In the genomic region with DNA sequence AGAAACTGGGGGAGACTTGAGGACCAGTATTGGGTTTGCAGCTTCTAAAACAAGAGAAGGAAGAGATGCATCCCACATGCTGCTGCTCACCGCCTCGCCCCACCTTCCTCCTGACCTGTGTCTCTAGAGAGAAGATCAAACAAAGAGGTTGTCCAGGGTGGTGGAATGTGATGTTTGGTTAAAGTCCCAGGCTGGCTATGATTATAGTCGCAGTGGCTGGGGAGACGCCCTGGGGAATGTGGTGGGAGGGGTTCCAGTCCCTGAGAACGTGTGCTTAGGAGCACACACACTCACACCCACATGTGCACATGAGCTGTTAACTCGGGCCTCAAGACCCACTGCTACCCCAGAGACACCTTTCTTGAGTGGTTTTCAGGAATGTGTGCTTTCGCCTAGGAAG, we compare ENCODE assay signal across 13 mouse cellular contexts.
DNase-seq lines count a peak whose midpoint lies in the region; ATAC-seq and TF ChIP-seq lines count a peak whose summit lies in the region.
"Had no signal": no experiment of that assay in that cellular context is flagged by ENCODE, and none has a peak within 500 bp of the region (broad histone marks: within the 10 kb centered on the region; RNA-seq: fewer than 3 reads in every experiment).

No protein-coding gene starts in this region.

- peak; percentile 63 for TF ChIP-seq EP300 in lung, postnatal 0 days (IDR thresholded peaks at IDR 0.05)

- DNase-seq in kidney, adult 8-10 months = no peak
- peak; percentile 71 for DNase-seq in ZHBTc4 (ENCODE audit: low read depth, low spot score)
- peak; percentile 62 for DNase-seq in lung, postnatal 0 days (ENCODE audit: low spot score)
- DNase-seq in frontal cortex, postnatal 14 days (ENCODE audit: low spot score in 2 of 2) = no peak
- no peak for DNase-seq in retina, embryonic 14.5 days (ENCODE audit: low spot score)
- DNase-seq in cerebellum, adult 8-10 months = no peak
- DNase-seq: cerebellum, postnatal 10 days; kidney, adult 9 months; right cerebral cortex, postnatal 14 days had no signal

- H3K9ac ChIP-seq in kidney, embryonic 16.5 days (replicated peaks; ENCODE audit: low read length) = no peak overlapping the region
- H3K9ac ChIP-seq in heart, embryonic 11.5 days (ENCODE audit: low read depth, low read length) = no peak overlapping the region
- H3K9ac ChIP-seq in lung, postnatal 0 days (replicated peaks; ENCODE audit: low read depth) = no peak overlapping the region
- H3K9ac ChIP-seq: forebrain, embryonic 13.5 days had no signal

- TF ChIP-seq CTCF in lung, postnatal 0 days (IDR thresholded peaks at IDR 0.05) = no peak

- 22% methylated on average over 7 of the region's 7 CpGs for WGBS in kidney, embryonic 16.5 days
- WGBS in heart, embryonic 11.5 days (ENCODE audit: insufficient replicate concordance) = 27% methylated on average over 7 of the region's 7 CpGs
- 30% methylated on average over 7 of the region's 7 CpGs for WGBS in lung, postnatal 0 days

- H3K9me3 ChIP-seq in kidney, embryonic 16.5 days (ENCODE audit: low read length) = no peaks in the 10 kb centered on the region
- H3K9me3 ChIP-seq in heart, embryonic 11.5 days (replicated peaks; ENCODE audit: control insufficient read depth, low read length) = no peaks in the 10 kb centered on the region
- no peaks in the 10 kb centered on the region for H3K9me3 ChIP-seq in lung, postnatal 0 days (ENCODE audit: low read length)
- H3K9me3 ChIP-seq: forebrain, embryonic 13.5 days had no signal

- H3K4me1 ChIP-seq in kidney, embryonic 16.5 days (ENCODE audit: insufficient read depth, low read length) = peaks cover 25% of the 10 kb centered on the region
- H3K4me1 ChIP-seq in heart, embryonic 11.5 days (ENCODE audit: control insufficient read depth, insufficient read depth, low read length) = peaks cover 26% of the 10 kb centered on the region
- peaks cover 3% of the 10 kb centered on the region; the same call in 1 of the 2 replicates for H3K4me1 ChIP-seq in lung, postnatal 0 days (ENCODE audit: insufficient read depth, low read depth, low read length)
- H3K4me1 ChIP-seq: forebrain, embryonic 13.5 days had no signal

- H3K27ac ChIP-seq in kidney, embryonic 16.5 days (ENCODE audit: low read length) = peak overlapping the region; percentile 61; the same call in 1 of the 2 replicates
- peak overlapping the region; percentile 60; the same call in 1 of the 2 replicates for H3K27ac ChIP-seq in heart, embryonic 11.5 days (ENCODE audit: low read depth, low read length)
- peak overlapping the region; percentile 71 for H3K27ac ChIP-seq in lung, postnatal 0 days (ENCODE audit: low read length)
- H3K27ac ChIP-seq: forebrain, embryonic 13.5 days had no signal

- no peaks in the 10 kb centered on the region for H3K27me3 ChIP-seq in kidney, embryonic 16.5 days (ENCODE audit: insufficient read depth, low read length)
- H3K27me3 ChIP-seq in heart, embryonic 11.5 days (ENCODE audit: control insufficient read depth, insufficient read depth, low read length) = no peaks in the 10 kb centered on the region
- H3K27me3 ChIP-seq in lung, postnatal 0 days (replicated peaks; ENCODE audit: insufficient read depth, low read length) = no peaks in the 10 kb centered on the region
- H3K27me3 ChIP-seq: CH12.LX; forebrain, embryonic 13.5 days had no signal

- H3K4me2 ChIP-seq in kidney, embryonic 16.5 days (replicated peaks; ENCODE audit: low read depth, low read length) = no peak overlapping the region
- peak overlapping the region; percentile 8; the same call in 1 of the 2 replicates for H3K4me2 ChIP-seq in heart, embryonic 11.5 days
- H3K4me2 ChIP-seq in lung, postnatal 0 days (replicated peaks; ENCODE audit: low read depth, low read length) = peak overlapping the region; percentile 25; the same call in 1 of the 2 replicates
- H3K4me2 ChIP-seq: forebrain, embryonic 13.5 days had no signal

- no peak overlapping the region for H3K4me3 ChIP-seq in kidney, embryonic 16.5 days (ENCODE audit: low read length)
- no peak overlapping the region for H3K4me3 ChIP-seq in heart, embryonic 11.5 days (ENCODE audit: low read depth, low read length)
- H3K4me3 ChIP-seq in lung, postnatal 0 days (ENCODE audit: low read depth, low read length) = no peak overlapping the region
- H3K4me3 ChIP-seq: forebrain, embryonic 13.5 days had no signal

- H3K36me3 ChIP-seq in kidney, embryonic 16.5 days (ENCODE audit: insufficient read depth, low read length) = no peaks in the 10 kb centered on the region
- no peaks in the 10 kb centered on the region for H3K36me3 ChIP-seq in heart, embryonic 11.5 days (ENCODE audit: control insufficient read depth, insufficient read depth, low read length)
- H3K36me3 ChIP-seq in lung, postnatal 0 days (ENCODE audit: insufficient read depth, low read length) = no peaks in the 10 kb centered on the region

- 0 out of 2 replicates have a peak, but pooled peaks have one; percentile 59 for ATAC-seq in kidney, embryonic 16.5 days (ENCODE audit: low FRiP score, low TSS enrichment)
- no peak for ATAC-seq in heart, embryonic 11.5 days (replicated peaks; ENCODE audit: insufficient number of reproducible peaks, low FRiP score, low TSS enrichment)
- peak; percentile 93 for ATAC-seq in lung, postnatal 0 days
- ATAC-seq: forebrain, embryonic 13.5 days had no signal

Comparison
In these comparisons a context has a peak if more than half of its experiments do, and no peak if none do; other contexts are left out.
1. DNase-seq: peak in ZHBTc4 (single experiment) and lung, postnatal 0 days (single experiment); none in kidney, adult 8-10 months (0 of 2), frontal cortex, postnatal 14 days (0 of 2), retina, embryonic 14.5 days (single experiment) and cerebellum, adult 8-10 months (single experiment).
2. Peak in every context shown above with its lines, with median percentiles within 50 percentile points of each other: H3K27ac ChIP-seq.